Mouse (Mus musculus) spleen, adult 2 months (tissue): ENCODE data around the gene Trim33. TPM values are rescaled to one million over a fixed set of nuclear protein-coding genes. Genes with fewer than 3 reads are reported as not detected.

Experiments
- DNase-seq, 2 experiments: peaks; one replicate each; pipeline versions ENCODE4 v3.0.0 to v3.0.0-alpha.2; 2012 to 2021; ENCODE audit warnings: low spot score in 2 of 2, low read depth in 1 of 2
- H3K27ac ChIP-seq: fragments of 200-500 bp; 2 replicates; pipeline ENCODE4 v1.5.1; 2012; ENCODE audit warnings: low read length, inconsistent platforms; ENCODE audit not compliant: insufficient read depth
- H3K27me3 ChIP-seq: fragments of 200-500 bp; 2 replicates; pipeline ENCODE4 v1.6.1; 2012; ENCODE audit warnings: mild to moderate bottlenecking, moderate library complexity, low read length, inconsistent platforms; ENCODE audit not compliant: control insufficient read depth, insufficient read depth
- H3K36me3 ChIP-seq: fragments of 200-500 bp; 2 replicates; pipeline ENCODE4 v1.6.1; 2012; ENCODE audit warnings: mild to moderate bottlenecking, low read length, inconsistent platforms; ENCODE audit not compliant: control insufficient read depth, insufficient read depth
- H3K4me1 ChIP-seq: fragments of 200-500 bp; 2 replicates; pipeline ENCODE4 v1.6.1; 2011; ENCODE audit warnings: inconsistent platforms; ENCODE audit not compliant: control insufficient read depth, insufficient read depth, insufficient read length
- H3K4me3 ChIP-seq: fragments of 200-500 bp; 2 replicates; pipeline ENCODE4 v1.5.1; 2011; ENCODE audit warnings: mild to moderate bottlenecking, inconsistent platforms; ENCODE audit not compliant: insufficient read depth, insufficient read length; ENCODE audit errors: extremely low read depth
- CTCF ChIP-seq: fragments of 200-500 bp; IDR thresholded peaks from 2 replicates; pipeline ENCODE4 v1.5.1; 2011; ENCODE audit warnings: mild to moderate bottlenecking, inconsistent platforms; ENCODE audit not compliant: insufficient read depth, insufficient read length, insufficient replicate concordance; ENCODE audit errors: extremely low read depth
- POLR2A ChIP-seq: fragments of 200-500 bp; IDR thresholded peaks from 2 replicates; pipeline ENCODE4 v1.6.1; 2011; ENCODE audit warnings: low read depth, low read length, inconsistent platforms
- WGBS: fragments of 180-500 bp; shearing (Covaris S2); methylation state at CpG from one replicate; pipeline ENCODE4 v1.1.7; 2018; 5-methylcytosine and 5-hydroxymethylcytosine counted together
- polyA plus RNA-seq: library from polyadenylated mRNA; depleted of rRNA; stranded (reverse); fragments of >200 nt; gene quantifications from 2 replicates; pipeline ENCODE4 v1.2.3, GENCODE M21; 2012

Gene Trim33
- polyA plus RNA-seq, 1 experiment = 10.1 TPM

DNA sequence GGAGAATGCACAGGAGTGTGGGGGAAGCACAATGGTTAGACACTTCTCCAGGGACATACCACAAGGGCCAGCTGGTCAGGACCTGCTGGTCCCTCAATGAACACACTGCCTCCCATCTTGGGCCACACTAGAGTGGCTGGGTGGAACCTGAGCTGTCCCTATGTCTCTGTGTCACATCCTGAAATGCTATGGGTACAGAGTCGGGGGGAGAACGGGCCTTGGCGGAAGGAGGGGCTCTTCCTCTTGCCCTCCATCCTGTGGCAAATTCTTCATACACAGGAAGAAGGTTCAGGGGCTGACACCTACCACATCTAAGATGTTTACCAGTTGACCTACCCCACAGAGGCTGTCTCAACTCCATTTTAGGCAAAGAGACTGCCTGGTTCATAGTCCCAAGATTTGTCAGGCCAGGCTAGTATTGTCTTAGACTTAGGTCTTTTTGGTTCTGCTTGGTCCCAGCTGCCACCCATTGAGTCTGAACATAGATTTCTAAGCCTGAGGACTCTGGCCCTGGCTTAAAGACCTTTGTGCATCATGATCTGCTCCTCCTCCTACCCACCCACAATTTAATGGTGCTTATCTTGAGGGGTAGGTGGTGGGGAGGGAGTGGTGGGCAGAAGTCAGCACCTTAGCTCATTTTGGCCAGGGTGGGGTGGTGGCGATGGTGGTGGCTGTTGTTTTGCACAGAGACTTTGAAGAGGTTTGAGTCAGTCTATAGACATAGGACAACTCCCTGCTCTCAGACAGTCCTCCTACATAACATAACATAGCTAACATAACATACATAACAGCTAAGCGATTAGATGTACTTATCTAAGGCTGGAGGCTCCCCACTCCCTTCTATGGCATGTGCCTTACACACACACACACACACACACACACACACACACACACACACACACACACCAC, 106.5 kb downstream of the Trim33 start:
- Histone ChIP-seq H3K4me3 (peak overlapping the region; percentile 14; the same call in 1 of the 2 replicates), H3K4me1 (no peaks in the 10 kb centered on the region; the same call in 1 of the 2 replicates), H3K27me3 (no peaks in the 10 kb centered on the region), H3K27ac (peak overlapping the region; percentile 88), H3K36me3 (no peaks in the 10 kb centered on the region)
- DNase-seq = peak; percentile 36 to 49
- WGBS = 41% methylated on average over 5 of the region's 5 CpGs
- TF ChIP-seq CTCF (no peak), POLR2A (peak; percentile 48; the same call in 1 of the 2 replicates)

GRCm38 (mm10) chr3:103386292-103387031, 107.4 kb downstream of the Trim33 start:
- Histone ChIP-seq H3K27me3 (no peaks in the 10 kb centered on the region), H3K27ac (peak overlapping the region; percentile 88), H3K36me3 (no peaks in the 10 kb centered on the region), H3K4me1 (no peaks in the 10 kb centered on the region; the same call in 1 of the 2 replicates), H3K4me3 (peak overlapping the region; percentile 21)
- no peak; the same call in 1 of the 2 replicates for TF ChIP-seq POLR2A
- TF ChIP-seq CTCF = no peak
- DNase-seq = peak; percentile 57 to 76
- WGBS = 67% methylated on average over 16 of the region's 16 CpGs

DNA sequence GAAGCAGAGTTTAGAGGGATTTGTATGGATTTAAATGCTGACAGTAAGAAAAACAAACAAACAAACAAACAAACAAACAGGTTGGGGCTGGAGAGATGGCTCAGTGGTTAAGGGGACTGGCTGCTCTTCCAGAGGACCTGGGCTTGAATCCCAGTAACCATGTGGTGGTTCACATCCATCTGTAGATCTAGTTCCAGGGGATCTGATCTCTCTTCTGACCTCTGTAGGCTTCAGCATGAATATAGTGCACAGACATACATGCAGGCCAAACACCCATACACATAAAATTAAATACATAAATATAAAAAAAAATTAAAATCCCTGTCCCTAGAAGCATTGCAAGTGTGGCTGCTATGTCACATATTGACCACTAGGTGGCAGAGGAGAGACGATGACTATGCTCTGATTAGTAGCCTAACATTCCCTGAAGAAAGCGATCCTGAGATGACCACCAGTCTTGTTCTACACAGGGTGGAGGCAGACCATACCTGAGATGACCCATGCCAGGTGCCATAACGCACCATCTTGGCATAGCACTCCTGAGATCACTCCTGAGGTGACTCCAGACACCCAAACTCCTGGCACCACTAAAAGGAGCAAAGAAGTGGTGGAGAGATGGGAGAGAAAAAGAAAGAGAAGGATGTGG, 113.6 kb downstream of the Trim33 start:
- Histone ChIP-seq H3K27me3 (no peaks in the 10 kb centered on the region), H3K27ac (no peak overlapping the region), H3K4me3 (no peak overlapping the region), H3K4me1 (peaks cover 2% of the 10 kb centered on the region; the same call in 1 of the 2 replicates), H3K36me3 (no peaks in the 10 kb centered on the region)
- WGBS = 13% methylated on average over 3 of the region's 3 CpGs
- DNase-seq = no peak
- TF ChIP-seq CTCF = no peak
- TF ChIP-seq POLR2A = no peak

- 87% methylated on average over 14 of the region's 14 CpGs for WGBS
- no peak overlapping the region for H3K4me3 ChIP-seq
- no peaks in the 10 kb centered on the region for H3K27me3 ChIP-seq
- no peaks in the 10 kb centered on the region for H3K36me3 ChIP-seq
- H3K27ac ChIP-seq = no peak overlapping the region
- peaks cover 3% of the 10 kb centered on the region; the same call in 1 of the 2 replicates for H3K4me1 ChIP-seq
- DNase-seq = no peak
- TF ChIP-seq POLR2A (no peak), CTCF (no peak)
Observed at GRCm38 (mm10) chr3:103393283-103394060, 114.4 kb downstream of the Trim33 start.

- Histone ChIP-seq H3K27ac (no peak overlapping the region), H3K27me3 (no peaks in the 10 kb centered on the region), H3K4me1 (peaks cover 3% of the 10 kb centered on the region; the same call in 1 of the 2 replicates), H3K36me3 (no peaks in the 10 kb centered on the region), H3K4me3 (no peak overlapping the region)
- TF ChIP-seq POLR2A (no peak), CTCF (no peak)
- 61% methylated on average over 2 of the region's 2 CpGs for WGBS
- no peak for DNase-seq
Observed at GRCm38 (mm10) chr3:103394121-103394520, 115.0 kb downstream of the Trim33 start.

DNA sequence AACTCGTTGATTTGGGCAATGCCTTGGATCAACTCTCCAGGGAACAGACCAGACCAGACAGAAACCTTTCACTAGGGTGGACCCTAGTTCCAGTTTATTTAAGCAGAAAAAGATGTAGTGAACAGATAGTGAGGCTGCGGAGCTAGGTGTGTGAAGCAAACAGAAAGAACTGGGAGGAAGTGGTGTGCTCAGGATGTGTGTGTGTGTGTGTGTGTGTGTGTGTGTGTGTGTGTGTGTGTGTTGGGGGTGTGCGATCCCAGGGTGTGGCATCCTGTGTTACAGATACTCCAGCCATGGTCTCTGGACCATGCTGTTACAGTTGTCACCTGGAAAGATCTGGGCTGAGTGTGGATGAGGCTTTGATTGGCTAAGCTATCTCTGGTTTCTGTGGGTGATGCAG, 118.4 kb downstream of the Trim33 start:
- Histone ChIP-seq H3K27me3 (no peaks in the 10 kb centered on the region), H3K27ac (peak overlapping the region; percentile 86), H3K4me3 (no peak overlapping the region), H3K4me1 (peaks cover 9% of the 10 kb centered on the region; the same call in 1 of the 2 replicates), H3K36me3 (no peaks in the 10 kb centered on the region)
- WGBS = 22% methylated on average over 3 of the region's 3 CpGs
- no peak for DNase-seq
- no peak for TF ChIP-seq CTCF
- no peak for TF ChIP-seq POLR2A
